Mouse (Mus musculus) adrenal gland, postnatal 25 days (tissue): ENCODE results near the gene Scn3b. TPM values are rescaled to one million over a fixed set of nuclear protein-coding genes. Genes with fewer than 3 reads are reported as not detected.
A peak's percentile ranks its signal among the peaks of the same experiment; 100 is the strongest.

Experiments
- DNase-seq: peaks from one replicate; pipeline ENCODE4 v3.0.0; 2021; ENCODE audit warnings: mixed read lengths
- total RNA-seq: library from RNA; stranded (reverse); gene quantifications from 2 replicates; pipeline ENCODE4 v1.2.3, GENCODE M21; 2021

The Scn3b gene
- total RNA-seq, 1 experiment from 2014 or later, result 6.1 TPM

DNA sequence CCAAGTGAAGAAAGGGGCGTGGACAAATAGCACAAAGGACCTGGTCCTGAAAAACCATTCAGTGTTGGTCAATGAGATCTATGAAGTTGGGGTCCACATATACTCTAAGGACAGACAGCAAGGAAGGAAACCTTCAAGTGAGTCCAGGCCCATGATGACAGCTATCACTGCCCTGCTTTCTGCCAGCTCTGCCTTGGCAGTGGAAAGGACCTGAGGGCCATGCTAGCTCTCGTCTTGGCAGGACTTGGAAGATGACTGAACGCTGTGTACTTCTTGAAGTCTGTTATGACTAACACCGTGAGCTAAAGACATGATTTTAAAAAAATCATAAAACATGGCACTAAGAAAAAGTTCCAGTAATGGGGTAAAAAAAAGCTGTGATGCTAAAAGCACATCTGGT lies 48.7 kb downstream of the Scn3b start:
- no peak for DNase-seq

DNA sequence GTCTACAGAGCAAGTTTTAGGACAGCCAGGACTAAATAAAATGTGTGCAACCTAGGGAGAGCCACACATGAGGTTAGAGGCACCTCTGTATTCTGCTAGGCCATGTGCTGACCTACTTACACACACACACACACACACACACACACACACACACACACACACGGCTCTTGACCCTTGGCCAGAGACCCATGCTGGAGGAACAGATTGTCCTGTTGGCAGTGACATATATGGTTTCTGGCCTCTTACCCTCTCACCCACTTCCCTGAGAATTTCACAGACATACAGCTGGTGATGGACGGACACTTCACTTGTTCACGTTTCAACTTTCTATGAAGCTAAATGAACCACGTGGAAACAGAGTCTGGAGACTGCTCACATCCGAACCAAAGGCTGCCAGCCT lies 49.8 kb downstream of the Scn3b start:
- DNase-seq, result no peak

DNA sequence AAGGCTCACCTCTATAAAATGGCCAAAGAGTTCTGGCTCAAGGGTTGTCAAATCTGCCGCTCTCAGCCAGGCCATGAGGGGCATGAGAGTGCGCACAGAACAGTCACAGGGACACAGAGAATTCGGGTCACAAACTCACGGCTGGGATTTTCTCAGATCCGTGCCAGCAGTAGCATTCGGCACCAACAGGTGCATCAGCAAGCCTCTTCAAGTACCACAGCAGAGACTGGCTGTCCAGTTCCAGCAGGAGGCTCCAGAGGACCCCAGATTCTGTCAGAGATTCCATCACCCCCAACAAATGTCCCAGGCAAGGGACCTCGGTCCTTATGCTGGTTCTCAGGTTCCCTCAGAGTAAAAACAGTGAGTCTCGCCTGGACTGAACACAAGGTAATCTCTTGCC lies 51.4 kb downstream of the Scn3b start:
- no peak for DNase-seq

DNA sequence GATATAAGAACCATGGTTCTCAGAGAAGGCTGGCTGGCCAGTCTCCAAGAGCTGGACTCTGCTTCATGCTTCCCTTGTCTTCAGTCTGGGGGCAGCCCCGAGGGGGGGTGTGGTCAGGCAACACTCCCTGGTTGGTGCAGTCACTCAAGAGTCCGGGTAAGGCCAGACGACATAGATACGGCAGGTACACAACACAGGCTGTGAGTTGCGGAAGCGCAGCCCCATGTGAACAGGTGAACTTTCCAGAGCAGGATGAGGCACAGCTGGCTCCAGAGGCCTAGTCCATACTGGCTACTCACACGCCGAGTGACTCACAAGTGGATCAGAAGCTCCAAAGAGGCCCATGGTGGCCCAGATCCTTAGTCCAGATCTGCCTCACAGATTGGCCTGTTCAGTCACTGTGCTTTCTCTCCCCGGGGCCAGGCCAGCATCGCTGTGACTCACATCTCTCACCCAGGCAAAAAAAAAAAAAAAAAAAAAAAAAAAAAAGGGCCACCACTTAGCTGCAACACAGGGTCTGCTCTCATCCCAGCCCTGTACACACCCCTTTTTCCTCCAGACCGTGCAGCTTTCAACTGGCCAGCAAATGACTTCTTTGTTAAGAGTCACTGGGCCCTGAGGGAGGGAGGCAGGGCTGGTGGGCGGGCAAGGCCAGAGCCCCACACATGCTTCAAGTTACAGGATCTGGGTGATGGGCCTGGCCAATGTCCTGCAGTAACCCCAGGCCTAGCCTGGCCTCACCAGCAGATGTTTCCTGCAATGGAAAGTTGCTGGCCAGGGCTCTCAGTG lies 52.1 kb downstream of the Scn3b start:
- peak; percentile 73 for DNase-seq

DNA sequence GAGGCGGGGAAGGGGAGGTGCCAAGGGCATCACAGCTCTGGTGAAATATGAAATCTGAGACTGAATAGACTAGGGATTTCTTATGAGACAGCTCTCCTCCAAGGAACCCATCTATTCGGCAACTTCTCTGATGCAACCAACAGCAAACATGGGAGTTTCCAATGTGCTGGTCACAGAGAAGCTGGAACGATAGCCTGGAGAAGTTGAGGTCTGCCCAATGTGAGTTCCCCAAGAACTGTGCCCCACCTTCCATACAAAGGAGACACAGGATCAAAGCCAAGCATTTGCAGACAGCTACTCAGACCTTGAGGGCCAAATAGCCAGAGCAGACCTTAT lies 52.6 kb downstream of the Scn3b start:
- DNase-seq, result no peak

DNA sequence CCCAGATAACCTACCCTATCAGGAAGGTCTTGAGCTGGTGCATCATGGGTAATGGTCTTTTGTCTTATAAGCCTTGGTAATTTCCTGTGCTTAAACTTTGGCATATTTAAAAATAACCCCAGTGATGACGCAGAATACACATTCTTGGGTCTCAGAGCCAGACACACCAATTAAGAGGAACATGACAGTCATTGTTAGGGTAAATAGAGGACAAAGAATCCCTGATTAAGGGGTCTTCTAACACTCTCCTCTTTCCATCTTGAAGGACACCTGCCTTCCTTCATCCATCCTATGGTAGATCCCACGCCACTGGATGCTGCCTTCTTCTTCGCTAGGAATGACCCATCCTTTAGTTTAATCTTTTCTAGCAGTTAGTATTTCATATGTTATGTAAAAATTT lies 53.4 kb downstream of the Scn3b start:
- DNase-seq, result no peak

DNA sequence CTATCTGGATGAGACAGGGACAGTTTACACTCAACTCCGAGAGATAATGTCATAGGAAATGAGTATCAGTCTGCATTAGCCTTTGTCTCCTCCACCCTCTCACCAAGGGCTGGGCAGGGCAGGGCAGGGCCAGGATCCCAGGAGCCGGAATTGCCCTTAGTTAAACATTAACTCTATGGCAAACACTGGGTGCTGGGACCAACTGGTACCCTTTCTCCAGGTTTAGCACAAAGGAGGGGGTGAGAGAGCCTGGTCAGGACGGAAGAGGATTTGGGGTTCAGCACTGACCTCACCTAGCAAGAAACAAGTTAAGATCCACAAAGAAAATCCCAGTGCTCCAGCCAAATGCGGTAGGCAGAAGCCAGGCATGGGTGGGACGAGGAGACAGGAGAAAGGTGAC lies 54.2 kb downstream of the Scn3b start:
- no peak for DNase-seq

DNA sequence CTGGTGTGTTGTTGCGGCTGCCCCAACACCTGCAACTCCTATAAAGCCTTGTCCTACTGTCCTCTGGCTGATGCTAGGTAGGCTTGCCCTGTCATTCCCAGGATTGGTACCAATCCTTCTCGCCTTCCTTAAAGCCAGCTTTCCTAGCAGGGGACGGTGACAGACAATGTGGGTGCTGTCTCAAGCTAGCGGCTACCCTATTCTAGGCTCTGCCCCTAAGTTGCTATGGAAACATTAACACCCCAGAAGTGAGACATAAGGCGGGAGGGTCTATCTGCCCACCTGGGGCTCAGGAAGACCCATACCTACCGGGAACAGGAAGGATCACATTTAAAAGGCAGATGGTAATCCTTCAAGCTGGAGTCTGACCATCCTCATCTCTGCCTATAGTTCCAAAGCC lies 54.8 kb downstream of the Scn3b start:
- DNase-seq, result no peak

DNA sequence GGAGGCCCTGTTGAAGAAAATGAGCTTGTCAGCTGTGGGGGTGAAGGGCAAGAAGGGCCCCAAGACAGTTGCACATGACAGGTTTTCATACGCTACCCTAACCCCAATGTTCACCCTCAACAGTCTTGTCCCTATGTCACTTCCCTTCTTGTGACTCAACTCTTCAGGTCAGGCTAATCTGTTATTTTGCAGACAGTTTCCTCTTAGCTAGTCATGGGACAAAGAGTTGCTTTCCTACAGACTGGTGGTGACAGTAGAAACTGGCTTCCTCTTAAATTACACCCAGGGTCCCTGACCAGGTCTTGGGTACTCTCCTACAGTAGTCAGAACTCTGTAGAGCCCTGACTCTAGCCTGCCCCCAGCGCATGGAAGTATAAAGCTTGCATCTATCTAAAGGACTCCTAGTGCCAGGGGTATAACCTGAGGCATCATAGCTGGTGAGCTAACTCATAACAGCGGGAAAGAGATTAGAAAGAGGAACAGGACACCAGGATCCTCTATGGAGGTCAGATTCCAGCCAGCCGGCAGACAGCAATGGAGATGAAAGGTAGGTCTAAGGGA lies 55.3 kb downstream of the Scn3b start:
- no peak for DNase-seq

DNA sequence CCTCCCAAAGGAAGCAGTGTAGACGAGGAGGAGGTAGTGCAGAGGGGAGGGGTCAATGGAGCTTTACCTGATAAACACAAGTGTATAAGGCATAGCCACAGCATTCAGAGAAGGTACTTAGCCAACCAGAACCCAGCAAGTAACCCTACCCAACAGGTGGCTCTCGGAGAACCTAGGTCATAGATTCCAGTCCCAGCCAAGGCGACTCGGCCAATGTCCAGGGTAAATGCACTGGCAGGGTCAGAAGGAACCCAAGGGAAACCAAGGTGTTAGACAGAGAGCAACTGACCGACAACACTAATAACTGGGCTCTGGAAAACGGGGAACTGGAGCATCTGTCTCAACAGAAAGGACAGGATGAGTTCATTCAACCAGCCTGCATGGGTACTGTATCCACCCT lies 55.8 kb downstream of the Scn3b start:
- no peak for DNase-seq

DNA sequence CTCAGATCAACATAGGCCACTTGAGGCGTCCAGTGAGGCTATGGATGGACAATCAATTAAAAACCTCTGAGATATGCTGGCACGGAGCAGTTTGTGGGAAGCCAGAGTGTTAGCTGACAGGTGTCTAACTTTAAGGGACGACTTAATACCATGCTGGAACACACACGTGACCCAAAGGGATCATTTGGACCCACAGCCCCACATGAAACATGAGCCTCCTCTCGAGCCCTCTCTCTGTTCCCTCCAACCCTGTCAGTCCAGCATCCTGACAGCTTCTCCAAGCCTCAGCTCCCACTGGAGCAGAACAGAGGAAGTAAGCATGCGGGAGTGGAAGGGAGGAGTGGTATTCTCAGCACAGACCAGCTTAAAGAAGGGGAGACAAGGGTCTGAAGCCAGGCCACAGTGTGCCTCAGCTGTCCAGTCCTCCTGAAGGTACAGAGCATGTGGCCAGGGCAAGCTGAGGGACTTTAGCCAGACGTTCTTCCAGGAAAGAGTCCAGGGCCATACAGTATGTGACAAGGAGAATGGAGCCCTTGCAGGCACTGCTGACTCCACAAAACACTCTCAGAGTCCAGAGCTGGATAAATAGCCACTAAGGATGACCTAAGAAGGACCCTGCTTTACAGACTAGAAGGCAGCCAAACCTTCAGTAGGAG lies 57.4 kb downstream of the Scn3b start:
- DNase-seq, result no peak

DNA sequence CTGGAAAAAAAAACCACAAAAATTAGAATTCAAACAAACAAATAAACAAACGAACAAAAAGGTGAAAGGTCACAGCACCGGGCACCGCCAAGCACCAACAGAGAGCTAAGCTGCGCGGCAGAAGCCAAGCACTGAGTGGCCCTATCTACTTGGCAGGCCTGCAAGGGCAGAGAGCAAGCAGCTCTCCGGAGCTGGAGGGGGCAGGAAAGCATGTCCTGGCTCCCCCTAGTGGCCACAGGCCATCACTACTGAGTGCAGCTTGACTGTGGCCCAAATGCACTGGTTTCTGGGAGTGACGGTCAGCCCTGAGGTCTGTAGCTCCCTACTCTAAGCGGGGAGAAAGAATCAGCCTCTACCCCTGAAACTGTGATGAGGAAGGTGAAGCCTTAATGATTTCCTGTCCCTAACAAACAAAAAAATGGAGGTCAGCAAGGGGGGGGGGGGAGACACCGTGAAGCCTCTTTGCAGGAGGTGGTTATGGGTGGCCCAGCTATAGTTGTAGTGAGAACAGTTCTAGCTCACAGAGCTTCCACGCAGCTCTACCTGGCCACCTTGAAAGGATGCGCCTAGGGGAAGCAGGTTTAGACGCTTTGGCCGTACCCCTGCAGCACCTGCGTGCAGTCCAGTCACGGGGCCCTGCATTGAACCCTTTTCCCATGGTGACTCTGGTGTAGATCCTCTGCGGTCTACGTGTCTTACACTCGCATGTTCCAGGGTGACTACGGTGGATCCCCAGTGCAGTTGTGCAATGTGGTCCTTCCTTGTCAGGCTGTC lies 61.8 kb downstream of the Scn3b start:
- peak; percentile 91 for DNase-seq

DNA sequence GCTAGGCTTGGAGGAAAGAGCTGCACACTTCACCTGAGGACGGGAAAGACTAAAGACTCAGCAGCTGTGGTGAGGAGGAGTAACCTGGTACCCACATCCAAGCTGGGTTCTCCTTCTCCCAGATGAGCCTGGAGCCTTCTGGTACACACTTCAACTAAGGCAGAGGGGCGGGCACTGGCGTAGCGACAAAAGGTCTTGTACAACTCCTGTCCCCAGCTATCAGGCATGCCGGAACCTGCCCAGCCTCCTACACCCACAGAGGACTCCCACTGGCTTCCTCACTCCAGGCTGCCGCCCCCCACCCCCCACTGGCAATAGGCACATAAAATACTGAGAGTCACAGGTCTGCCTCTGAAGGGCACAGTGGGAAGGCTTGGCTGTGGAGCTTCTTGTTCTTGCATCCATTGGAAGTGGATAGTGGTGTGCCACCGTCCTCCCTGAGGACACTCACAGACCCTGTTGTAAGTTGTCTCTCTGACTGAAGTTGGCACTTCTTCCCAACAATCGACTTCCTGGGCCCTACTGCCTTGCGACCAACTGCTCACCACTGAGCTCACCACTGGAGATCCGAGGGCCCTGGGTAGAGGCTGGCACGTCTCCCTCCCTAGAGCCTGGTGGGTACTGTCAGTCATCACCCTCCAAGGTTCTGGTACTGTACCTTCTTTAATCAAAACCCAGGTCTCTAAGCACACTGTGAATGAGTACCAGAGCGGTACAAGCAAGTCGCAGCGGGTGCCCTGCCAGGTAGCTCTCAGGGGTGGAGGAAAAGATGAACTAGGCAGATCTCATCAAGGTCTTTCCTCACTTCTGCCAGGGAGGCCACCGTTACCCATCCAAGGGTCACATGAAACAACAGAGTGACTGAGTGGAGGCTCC lies 62.6 kb downstream of the Scn3b start:
- no peak for DNase-seq

DNA sequence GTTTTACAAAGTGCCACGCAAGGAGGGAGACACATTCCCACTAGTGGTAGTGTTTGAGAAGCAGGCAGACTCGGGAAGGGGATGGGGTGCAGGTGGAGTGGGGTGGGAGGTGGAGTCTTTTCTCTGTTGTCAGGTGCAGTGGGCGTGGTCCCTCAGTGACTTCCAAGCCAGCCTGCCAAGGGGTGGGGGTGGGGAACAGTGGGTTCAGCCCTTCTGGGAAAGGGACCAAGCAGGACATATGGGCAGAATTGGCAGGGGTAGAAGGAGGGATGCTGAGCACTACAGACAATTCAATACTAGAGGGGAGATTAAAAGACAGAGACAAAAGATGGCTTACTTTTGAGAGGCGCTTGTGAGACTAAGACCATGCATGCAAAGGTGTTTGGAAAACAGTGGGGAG lies 63.3 kb downstream of the Scn3b start:
- DNase-seq, result no peak

DNA sequence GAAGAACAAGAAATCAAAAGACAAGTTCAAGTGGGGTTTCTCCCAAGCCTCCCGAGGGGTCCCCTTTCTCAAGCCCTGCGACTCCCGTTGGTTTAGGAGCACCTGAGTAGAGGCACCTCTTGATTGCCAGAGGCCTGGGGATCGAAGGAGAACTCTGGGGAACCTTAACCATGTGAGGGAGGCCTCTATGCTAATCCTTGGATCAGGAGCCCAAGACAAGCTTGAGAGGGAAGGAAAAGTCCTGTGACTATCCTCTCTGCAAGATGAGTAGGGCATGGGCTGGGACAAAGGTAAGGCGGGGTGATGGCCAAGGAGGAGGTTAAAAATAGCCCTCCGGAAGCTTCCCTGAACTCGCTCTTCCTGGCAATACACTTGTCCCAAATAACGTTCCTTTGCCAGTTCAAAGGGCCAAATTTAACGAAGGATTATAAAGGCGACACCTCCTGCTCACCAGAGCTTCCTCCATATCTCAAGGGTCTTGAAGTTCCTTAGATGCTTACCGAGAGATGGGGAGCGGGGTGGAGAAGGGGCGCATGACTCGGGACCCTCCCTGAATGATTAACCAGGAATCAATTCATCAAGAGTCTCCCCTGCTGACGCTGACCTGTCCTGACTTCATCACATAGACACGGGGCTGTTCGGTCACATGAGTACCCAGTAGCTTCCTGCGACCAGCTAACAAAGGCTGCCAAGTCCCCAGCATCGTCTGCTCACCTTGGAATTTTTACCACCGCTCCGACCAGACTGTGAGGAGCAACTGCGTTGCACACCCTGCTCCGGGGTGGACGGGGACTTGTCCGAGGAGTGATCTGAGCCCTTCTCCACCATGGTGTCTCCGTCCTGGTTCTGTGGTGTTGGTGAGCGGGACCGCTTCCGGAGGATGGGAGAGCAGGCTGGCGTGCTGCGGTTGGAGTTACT lies 64.0 kb downstream of the Scn3b start:
- DNase-seq, result no peak

DNA sequence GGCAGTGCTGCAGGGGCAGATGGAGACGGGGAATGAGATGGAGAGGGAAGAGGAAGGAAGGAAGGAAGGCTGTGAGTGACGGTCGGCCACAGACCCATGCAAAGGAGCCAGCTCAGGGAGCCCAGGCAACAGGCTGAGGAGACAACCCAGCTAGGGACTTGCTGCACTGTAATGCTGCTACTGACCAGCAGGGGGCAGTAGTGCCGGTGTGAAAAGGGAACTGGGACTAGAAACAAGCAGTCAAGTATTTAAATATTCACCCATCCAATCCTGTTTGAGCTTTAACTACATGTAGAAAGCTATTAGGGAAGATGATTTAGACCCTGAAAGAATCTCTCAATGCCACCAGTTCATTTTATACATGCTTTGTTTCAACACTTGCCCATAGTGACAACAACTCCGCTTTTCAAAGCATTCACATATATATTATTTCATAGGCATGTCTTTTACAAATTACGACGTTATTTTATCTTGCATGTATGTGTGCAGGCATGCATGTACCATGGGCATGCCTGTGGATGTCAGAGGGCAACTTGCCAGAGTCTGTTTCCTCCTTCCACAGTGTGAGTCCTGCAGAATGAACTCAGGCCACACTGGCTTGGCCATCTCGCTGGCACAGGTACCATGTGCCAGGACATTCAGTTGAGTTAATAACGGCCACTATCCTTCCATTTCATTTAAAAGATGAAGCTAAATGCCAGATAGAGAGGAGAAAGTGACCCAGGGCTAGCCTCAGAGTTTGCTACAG lies 64.8 kb downstream of the Scn3b start:
- peak; percentile 73 for DNase-seq

DNA sequence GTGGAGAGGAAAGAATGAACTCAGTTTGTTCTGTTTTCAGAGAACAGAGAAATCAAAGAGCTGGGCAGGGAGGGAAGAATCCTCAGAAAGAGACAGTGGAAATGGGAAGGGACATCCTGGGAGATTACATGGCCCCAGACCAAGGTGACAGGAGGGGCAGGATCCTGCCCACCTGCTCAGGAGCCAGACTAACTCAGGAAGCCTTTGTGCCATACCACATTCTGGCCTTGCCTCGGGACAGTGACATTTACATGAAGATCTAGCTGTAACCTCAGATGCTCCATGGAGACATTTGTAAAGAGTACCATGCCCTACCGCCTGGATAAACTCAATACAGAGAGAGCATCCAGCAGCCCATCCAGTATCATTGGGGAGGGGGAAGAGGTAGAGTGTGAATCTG lies 65.6 kb downstream of the Scn3b start:
- no peak for DNase-seq

DNA sequence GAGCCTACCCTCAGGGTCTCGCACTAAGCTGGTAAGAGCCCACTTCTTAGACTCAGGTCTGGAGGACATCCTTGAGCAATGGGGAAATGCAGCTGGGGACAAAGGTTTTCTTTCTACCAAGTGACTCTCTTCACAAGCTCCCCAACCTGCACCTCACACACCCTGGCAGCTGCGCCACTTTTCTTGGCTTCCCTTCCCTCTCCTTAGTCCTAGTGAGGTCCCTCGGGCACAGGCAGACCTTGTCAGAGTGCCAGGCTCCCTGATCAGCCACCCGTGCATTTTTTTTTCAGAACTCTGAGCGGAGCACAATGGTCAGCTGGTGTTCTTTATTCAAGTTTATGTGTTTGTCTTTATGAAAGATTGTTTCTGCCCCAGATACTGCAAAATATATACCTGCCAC lies 67.7 kb downstream of the Scn3b start:
- DNase-seq, result peak; percentile 72

DNA sequence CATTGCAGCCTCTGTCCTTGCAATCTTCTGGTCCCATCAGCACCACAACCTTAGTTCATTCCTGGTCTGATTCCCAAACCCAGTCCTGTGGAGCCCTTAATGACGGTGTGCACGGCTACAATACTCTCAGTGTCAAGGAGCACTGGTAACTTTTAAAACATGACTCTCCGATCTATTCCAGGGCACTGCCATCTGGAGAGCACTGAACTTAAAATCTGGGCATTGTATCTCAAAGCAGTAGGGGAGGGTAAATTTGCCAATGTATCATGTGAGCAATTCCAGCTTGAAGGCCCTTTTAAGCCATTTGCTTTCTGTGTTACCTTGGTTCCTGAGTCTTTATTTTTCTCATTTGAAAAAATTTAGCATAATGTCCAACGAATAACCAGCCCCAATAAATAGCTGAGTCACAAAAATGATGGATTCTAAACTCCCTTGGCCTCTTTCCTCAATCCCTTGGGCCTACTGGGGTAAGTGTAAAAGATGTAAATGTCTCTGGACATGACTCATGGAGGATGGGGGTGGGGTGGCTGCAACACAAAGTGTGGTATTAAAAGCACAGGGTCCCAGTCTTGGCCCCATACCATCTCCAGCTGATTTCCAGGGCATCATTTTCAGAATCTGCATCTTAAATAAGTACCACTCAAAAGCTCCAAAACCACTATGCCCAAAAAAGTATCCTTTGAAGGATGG lies 68.3 kb downstream of the Scn3b start:
- DNase-seq, result no peak

DNA sequence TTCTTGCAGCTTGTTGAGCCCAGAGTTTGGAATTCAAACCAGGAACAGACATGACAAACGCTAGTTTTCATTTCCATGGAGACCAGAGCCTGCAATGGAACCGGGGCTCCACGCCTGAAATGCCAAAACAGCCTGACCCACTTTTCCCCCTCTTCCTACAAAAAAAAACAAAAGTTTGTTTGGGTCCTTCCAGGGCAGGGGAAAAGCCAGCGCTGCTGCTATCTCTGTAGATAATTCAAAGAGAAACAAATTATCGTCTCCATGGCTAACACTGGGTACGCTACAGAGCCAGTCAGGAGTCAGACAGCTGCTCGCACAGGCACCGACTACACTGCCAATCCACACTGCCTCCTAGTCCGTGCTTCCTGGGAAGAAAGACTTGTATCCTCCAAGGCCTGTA lies 70.6 kb downstream of the Scn3b start:
- DNase-seq, result no peak
